Mouse (Mus musculus) kidney, postnatal 10 days (tissue): ENCODE measurements around the gene Sema4c.
"Not testable (repeated sequence)": the region's sequence is repeated elsewhere in the genome, so short reads cannot be mapped to it uniquely, and the experiment has no call there.

Source experiments
- DNase-seq: peaks from one replicate; pipeline ENCODE4 v3.0.0; 2021; ENCODE audit warnings: mixed read lengths

Gene Sema4c

DNA sequence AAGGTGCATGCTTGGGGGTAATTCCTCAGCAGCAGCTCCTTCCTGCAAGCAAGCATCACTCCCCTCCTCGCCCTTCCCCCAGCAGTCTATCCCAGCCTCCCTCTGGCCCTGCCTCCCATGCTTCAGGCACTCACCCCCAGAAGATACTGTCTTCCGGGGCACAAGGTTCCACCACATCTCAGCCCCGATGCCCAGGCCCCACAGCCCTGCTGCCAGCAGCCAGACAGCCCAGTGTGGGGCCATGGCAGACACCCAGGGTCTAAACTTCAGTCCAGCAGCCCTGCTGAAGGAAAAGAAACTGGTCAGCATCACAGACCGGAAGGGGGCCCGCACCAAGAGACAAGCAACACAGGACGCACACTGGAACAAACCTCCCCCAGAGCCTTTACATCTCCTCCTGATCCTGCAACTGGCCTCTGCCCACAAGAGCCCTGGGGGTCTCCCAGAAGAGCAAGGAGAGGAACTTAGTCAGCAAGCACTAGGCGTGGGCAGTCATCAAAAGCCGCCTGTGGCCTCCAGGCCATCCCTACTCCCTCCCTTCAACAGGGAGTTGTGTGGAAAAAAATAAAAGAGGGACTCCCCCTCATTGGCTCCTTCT is 2.3 kb downstream of the Sema4c start:
- peak; percentile 71 for DNase-seq

DNA sequence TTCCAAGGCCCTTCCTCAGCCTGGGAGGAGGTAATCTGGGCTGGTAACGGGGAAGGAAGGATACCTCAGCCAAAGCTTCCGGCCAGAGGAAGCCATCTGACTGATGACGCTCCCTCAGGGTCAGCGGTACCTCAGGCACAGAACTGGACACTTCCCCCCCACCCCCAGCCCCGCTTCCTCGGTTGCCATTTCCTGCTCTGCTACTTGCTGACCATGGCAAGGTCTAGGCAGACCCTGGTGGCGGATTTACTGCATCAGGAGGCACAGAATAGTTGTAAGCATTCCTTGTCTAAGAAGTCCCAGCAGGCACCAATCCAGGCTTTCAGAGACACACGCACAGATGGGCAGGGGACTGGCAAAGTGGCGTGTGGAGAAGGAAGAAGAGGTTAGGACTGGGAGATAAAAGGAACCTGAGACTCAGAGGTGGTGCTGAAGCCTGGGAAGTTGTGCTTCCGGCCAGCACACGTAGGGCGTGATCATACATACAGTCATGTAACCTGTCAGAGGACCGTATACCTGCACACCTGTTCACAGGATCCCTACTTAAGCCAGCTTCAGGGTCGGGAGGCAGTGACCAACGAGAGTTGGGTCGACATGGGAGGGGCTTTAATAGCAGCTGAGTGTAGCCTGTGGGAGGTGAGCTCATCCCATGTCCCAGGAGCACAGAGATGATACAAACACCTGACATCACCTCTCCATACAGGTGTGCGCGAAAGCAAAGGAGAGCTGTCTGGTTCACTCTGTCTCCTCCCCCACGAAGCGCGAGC is 3.3 kb downstream of the Sema4c start:
- DNase-seq: peak; percentile 73

DNA sequence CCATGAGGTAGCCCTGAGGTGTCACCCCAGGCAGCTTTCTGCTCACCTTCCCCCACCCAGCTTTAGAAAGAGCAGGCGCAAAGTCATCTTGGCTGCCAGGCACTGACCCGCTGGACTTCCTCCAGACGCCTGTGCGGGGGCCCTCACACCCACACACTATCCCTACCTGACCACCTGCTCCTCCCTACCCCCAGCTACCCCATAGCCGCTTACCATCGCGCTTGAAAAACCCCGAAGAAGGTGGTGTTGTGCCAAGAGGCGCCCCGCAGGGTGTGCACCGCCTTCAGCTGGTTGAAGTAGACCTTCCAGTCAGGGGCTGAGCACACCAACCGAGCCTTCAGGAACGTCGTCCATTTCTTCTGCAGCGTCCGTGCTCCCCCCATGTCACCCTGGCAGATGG is 5.6 kb downstream of the Sema4c start:
- DNase-seq: peak; percentile 17

DNA sequence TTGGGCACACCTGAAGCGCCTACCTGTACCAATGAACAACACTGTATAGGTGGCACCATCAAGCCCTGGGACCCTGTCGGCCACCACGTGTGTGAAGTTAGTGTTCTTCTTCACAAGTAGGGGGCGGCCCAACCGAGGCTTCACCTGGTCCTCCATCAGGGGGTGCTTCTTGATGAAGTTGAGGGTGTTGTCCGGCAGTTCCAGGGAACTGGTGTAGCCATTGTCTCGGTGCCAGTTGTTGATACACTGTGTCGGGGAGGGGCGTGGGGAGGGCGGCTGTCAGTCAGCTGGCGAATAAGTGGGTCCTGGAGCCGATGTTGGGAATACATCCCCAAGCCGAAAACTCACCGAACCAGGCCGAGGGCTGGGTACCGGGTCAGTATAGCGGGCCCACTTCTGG is 6.2 kb downstream of the Sema4c start:
- peak; percentile 31 for DNase-seq

DNA sequence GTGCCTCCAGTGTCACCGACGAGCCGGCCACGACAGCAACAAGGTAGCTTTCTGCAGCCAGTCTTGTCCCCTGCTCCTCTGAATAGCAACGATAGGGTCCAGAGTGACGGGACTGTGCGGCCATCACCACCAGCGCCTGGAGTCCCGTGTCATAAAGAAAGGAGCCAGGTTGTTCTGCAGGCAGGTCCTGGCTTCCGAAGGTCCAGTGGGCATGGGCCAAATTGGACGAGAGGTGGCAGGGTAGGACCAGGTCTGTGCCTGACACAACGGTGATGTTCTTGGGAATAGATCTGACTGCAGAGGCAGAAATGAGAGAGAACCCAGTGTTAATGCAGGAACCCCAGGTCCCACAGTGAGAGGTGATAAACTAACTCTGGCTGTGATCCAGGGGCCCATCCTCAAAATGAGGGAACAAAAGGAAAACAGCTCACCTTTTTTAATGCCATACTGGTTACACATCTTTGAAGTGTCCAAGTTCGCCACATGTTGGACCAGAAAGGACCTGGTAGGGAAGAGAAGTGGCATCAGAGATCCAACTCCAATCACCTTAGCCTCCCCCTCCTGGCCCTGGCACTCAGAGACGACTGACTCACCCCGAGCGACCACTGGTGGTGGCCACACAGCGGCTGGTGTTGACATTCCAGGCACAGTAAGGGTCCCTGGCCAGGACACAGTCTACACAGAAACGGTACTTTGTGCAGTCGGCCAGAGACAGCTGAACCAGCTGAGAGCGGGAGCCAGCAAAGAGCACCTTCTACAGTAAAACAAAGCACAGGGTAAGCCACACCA is 7.9 kb downstream of the Sema4c start:
- DNase-seq: peak; percentile 23

DNA sequence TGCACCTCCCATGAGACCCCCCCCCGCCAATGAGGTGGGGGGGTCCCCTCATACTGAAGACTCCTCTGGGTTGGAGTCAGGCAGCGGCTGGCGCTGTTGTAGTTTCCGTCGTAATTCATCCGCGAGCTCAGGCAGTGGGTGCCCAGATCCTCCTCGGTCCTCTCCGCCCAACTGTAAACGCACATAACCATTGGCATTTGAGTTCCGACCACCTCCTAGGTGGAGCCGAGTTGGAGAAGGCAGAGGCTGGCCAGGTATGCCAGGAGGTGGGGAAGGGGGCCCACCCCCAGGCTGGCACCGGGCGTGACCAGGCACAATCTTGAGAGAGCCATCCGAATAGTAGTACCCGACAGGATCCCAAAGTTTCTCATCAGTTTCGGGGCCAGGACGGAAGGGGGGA is 8.7 kb downstream of the Sema4c start:
- peak; percentile 37 for DNase-seq

DNA sequence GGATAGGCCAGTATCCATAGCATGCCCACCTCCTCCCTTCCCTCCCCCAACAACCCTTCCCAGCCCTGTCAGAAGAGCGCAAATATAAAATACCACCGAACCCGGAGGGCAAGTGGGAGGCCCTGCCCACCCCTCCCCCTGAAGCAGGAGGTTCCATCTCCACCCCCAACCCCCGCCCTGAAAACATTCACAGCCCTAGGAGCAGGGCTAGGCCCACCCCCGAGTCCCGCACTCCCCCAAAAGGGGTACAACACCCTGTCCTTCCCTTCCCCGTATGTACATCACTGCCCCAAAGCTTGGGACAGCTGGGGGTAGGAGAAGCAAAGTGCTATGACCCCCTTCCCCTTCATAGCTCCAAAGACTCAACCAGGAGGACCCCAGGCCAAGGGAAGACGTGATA is 9.4 kb downstream of the Sema4c start:
- peak; percentile 19 for DNase-seq

DNA sequence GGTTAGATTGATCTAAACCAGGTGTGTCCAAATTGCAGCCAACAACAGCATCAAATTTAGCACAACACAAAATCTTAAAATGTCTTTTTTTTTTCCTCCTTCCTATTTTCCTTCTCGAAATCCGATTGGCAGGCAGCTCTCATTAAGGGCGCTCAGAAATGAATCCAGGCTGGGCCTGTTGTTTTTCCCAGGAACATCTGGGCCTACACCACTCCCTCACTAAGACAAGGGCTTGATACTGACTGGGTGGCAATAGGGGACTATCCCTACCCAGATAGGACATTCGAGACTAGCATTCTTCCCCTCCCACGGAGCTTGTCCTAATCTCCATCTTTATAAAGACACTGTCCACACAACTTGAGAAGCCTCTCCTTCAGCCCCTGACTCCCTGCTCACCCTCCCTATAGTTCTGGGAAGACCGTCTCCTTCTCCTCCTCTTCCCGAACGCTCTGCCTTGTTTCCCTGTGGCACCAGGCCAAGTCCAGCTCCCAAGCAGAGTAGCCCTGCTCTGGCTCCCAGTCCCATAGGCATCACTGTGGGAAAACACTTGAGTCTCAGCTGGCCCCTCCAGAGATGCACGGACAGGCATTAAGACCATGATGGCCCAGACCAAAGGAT is 10.1 kb downstream of the Sema4c start:
- peak; percentile 85 for DNase-seq

DNA sequence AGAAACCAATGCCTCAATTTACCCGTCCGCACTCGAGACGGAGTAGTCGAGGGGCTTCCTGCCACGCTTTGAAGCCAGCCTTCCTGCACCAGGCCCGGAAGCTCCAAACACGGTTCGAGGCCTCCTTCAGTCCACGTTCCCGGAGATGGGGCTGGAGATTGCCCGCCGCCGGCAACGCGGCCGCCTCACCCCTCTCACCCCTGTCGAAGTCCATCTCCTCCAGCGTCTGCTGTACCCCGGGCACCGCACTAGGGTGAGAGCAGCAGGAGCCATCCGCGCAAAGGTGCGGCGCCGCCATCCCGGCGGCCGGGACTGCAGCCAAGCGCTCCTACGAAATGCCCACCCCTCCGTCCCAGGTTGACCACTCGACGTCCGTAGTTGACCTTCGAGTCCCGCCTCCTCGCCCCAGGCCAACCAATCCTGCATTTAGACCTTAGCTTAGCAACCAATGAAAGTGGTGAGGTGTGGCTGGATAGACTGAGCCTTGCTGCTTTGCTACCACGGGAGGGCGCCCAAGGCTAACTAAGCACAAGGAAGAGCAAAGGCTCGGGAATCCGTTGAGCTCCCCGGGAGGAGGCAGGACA is 11.2 kb downstream of the Sema4c start, which contains the start of gene Ankrd39:
Ankrd39 (minus strand) TSS at position 558 of the 584 bp plus-strand sequence.
- peak; percentile 98 for DNase-seq

DNA sequence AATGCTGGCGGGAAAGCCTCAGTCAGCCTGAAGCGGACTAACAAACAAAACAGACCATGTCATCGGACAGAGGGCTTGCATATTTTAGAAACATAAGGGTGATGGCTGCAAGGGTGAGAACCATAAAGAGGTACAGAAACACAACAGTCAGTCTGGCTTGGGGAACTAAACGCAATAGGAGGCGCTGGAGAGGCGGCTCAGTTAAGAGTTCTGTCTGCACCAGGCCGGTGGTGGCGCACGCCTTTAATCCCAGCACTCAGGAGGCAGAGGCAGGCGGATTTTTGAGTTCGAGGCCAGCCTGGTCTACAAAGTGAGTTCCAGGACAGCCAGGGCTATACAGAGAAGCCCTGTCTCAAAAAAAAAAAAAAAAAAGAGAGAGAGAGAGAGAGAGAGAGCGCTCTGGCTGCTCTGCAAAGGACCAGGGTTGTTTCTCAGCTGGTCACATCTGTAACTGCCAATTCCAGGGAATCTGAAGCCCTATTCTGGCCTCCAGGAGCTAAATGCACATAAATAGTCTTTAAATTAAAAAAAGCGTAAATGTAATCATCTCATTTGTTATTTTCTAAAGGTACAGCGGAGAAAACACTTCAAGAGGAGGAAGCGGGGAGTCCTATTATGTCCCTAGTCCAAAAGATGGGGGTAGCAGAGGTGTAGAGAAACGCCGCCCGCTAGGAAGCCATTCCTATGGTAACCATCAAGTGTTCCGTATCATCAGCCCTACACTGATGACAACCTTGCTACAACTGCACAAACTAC is 12.1 kb downstream of the Sema4c start:
- peak; percentile 53 for DNase-seq

DNA sequence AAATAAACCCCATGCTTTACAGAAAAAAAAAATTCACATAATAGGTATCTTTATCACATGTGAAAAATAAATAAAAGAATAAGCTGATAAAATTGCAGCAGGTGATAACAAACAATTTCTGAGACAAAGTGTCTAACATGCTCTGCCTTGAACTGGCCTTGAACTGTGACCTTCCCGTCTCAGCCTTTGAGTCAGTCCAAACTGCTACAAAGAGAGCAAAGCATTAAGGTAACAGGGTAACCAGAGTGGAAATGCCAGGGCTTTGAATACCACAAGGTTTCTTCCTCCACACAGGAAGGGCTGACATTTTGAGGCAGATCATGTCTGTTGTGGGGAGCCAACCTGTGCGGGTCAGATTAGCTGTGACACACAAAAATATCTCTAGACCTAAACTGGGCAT is 12.8 kb downstream of the Sema4c start:
- DNase-seq: no peak

DNA sequence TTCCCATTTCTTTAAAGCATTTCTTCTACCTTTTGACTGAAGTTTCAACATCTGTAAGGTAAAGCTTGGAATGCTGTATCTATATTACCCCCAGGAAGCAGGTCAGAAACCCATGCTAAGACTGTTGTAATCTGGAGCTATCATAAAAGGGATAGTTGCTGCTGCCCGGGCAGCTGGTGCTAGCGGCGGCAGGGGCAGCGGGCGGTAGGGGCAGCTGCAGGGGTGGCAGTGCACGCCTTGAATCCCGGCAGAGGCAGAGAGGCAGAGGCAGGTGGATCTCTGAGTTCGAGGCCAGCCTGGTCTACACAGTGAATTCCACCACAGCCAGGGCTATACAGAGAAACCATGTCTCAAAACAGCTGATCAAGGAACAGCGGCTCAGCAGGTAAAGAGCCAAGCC is 15.2 kb downstream of the Sema4c start:
- no peak for DNase-seq

DNA sequence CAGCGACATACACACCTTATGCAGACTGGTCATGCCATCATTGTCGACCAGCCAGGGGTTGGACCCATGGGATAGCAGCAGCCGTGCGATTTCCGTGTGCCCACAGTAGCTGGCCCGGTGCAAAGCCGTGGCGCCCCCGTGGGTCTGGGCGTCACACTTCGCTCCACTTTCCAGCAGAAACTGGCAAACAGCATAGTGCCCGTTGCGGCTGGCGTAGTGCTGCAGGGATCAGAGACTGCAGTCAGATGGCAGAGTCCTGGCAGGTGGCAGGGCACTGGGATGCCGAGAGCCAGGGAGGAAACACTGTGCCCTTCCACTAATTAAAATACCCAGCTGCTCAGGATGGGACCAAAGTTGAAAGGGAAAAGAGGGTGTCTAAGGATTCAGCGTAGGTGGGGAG is 16.3 kb downstream of the Sema4c start:
- no peak for DNase-seq

DNA sequence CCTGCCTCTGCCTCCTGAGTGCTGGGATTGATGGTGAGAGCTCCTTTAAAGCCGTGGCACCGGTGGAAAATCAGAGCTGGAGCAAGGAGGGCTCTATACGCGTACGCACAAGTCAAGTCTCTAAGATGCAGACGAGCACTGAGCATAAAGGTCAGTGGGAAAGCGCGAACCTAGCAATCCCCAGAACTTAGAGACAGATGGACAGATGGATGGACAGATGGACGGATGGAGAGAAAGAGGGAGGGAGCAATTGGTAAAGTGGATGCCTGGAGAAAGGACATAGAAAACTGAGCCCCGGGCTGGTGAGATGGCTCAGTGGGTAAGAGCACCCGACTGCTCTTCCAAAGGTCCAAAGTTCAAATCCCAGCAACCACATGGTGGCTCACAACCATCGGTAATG is 17.3 kb downstream of the Sema4c start:
- no peak for DNase-seq

DNA sequence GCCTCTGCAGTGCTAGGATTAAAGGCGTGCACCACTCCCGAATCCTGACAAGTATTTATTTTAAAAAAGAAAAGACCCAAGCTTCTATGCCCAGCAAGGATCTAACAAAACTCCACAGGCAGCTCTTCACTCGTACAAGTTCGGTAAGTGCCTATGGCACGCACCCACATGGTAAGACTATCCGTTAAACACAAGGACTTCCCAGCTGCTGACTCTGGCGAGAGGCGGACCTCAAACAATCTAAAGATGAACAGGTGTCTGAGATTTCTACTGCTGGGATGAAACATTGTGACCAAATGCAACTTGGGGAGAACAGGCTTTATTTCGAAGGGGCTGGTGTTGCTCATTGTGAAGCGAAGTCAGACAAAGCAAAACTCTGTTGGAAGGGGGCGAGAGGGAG is 18.0 kb downstream of the Sema4c start:
- no peak for DNase-seq

DNA sequence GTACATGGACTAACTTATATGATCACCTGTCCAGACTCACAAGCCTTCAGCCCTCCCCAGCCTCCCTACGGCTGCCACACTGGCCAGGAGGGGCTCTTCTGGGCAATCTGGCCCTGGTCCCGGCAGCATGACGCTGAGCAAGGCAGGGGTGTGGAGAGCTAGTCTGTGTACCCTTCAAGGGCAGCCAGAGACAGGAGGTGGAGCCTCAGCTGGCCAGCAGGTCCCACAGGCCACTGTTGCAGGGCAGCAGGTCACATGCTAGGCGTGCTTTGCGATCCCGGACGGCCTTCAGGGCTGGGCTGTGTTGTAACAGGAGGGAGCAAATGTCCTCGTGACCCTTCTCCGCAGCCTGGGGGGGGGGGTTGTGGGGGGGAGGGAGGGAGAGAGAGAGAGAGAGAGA is 19.0 kb downstream of the Sema4c start, which contains the start of gene Gm42417:
Gm42417 (minus strand) TSS at position 244 of the 400 bp plus-strand sequence.
- peak; percentile 85 for DNase-seq

DNA sequence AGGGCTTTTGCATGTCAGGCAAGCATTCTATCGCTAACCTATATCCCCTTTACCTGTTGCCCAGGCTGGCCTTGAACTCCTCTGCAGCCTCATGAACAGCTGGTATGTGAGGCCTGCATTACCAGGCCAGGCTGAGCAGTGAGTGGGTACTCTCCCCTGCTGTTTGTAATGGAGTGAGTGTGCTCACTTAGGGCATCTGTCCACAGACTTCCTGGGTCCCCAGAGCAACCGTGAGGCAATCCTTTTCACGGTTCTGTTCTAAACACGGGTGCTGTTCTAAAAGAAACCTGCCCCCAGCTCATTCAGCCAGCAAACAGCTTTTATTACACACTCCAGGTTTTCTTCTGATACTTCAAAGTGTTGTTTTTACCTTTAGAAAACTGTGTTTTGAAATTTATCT is 19.4 kb downstream of the Sema4c start:
- no peak for DNase-seq

DNA sequence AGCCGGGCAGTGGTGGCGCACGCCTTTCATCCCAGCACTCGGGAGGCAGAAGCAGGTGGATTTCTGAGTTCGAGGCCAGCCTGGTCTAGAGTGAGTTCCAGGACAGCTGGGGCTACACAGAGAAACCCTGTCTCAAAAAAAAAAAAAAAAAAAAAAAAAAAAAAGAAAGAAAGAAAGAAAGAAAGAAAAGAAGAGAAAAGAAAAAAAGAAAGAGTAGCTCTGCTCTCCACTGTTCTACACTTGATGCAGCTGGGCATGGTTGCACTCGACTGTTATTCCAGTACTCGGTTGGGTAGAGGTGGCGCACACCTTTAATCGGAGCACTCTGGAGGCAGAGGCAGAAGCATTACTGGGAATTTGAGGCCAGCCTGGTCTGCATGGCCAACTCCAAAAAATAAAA is 21.4 kb downstream of the Sema4c start, which contains the start of gene Ankrd23:
Ankrd23 (minus strand) TSS at position 101 of the 400 bp plus-strand sequence.
- DNase-seq: not testable (repeated sequence)

DNA sequence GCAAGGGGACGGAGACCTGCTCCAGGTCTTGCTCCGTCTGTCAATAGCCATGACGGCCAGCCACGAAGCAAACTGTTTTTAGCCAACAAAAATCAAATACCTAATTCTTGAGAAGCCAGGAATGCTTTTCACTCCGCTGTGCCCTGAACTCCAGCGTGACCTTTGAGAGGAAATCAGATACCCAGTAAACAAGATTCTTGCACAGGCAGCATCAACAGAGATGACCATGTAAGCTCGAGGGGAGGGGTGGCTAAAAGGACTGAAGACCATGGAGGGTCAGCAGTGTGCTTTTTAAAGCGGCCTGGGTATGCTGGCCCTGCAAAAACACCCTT is 21.8 kb downstream of the Sema4c start:
- no peak for DNase-seq

DNA sequence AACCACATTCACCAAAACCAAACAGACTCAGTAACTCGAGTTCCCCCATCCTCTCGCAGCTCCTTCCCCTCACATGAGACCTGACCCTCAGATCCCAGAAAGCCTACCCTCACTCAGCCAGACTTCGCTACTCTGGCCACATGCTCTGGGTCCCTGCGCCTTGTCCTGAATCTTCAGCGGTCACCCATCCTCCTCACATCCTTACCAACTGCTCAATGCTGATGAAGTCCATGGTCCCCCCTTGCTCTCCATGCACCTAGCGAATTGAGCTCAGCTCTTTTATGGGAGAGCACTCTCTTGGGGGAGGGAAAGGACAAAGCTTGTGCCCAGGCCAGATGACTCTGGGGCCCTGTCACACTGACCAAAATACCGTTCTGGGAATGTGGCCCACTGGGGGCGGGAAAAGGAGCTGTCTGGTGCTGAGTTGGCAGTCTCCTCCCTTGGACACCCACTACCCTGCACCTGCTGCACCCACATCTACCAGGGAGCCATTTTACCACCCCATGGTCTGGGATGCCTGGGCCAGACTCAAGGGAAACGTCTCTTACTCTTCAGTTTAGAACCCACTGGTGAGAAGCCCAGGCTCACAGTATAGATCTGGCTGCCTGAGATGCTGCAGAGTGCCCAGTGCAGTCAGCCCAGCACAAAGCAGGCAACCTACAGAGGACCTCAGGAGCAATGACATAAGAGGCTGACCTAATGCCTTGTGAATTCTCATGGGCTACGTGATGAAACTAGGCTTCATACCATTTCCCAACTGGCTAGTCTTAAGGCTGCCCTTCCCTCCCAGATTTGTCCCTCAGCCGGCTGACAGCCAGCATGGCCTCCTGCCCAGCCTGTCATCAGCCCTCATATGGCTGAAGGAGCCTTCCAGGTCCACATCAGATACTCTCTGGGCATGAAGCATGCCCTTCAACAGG is 22.4 kb downstream of the Sema4c start:
- no peak for DNase-seq

DNA sequence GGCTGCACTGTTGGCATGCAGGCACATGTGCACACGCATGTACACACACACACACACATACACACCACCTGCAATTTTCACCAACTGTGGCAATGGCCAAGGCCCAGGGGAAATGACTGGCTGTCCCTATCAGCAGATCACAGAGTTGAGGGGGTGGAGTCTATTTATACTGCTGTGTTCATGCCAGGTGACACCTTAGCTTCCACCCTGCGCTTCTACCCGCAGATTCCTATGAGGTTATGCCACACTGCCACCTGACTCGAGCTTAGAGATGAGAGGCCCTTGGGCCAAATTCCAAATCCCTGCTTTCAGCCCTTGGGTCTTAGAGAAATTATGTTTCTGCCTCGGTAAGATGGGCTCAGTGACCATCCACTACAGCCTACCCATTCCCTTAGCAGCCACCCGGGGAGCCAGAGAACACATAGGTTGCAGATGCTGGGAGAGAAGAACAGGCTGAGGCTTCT is 23.5 kb downstream of the Sema4c start:
- DNase-seq: no peak
